Mouse (Mus musculus) liver, postnatal 0 days (tissue): ENCODE results near the gene Rsph9. TPM values are rescaled to one million over a fixed set of nuclear protein-coding genes. Genes with fewer than 3 reads are reported as not detected.
A peak's percentile ranks its signal among the peaks of the same experiment; 100 is the strongest.

Source experiments
- ATAC-seq: fragments of 200-750 bp; cut with Nextera tagmentation; 2 replicates; pipeline ENCODE4 v1.8.0; 2017; ENCODE audit warnings: mild to moderate bottlenecking, moderate library complexity
- DNase-seq: peaks from one replicate; pipeline ENCODE4 v3.0.0-alpha.2; 2016
- H3K27ac ChIP-seq: fragments of 300-500 bp; sonication (generic); 2 replicates; pipeline ENCODE4 v1.5.1; 2014; ENCODE audit warnings: antibody characterized with exemption, moderate library complexity, mild to moderate bottlenecking, low read depth
- H3K27me3 ChIP-seq: fragments of 300-500 bp; sonication (generic); 2 replicates; pipeline ENCODE4 v1.6.1; 2014; ENCODE audit warnings: low read length, control low read depth, mixed read lengths; ENCODE audit not compliant: insufficient read depth
- H3K36me3 ChIP-seq: fragments of 300-500 bp; sonication (generic); replicated peaks from 2 replicates; pipeline ENCODE4 v1.6.1; 2014; ENCODE audit warnings: mild to moderate bottlenecking, control low read depth, low read length, moderate library complexity, mixed read lengths; ENCODE audit not compliant: insufficient read depth
- H3K4me1 ChIP-seq: fragments of 300-500 bp; sonication (generic); 2 replicates; pipeline ENCODE4 v1.6.1; 2014; ENCODE audit warnings: antibody characterized with exemption, mild to moderate bottlenecking, control low read depth; ENCODE audit not compliant: insufficient read depth
- H3K4me2 ChIP-seq: fragments of 300-500 bp; sonication (generic); 2 replicates; pipeline ENCODE4 v1.6.1; 2014; ENCODE audit warnings: low read depth, mild to moderate bottlenecking, low read length, moderate library complexity, mixed read lengths
- H3K4me3 ChIP-seq: fragments of 300-500 bp; sonication (generic); 2 replicates; pipeline ENCODE4 v1.5.1; 2014; ENCODE audit warnings: low read depth, low read length
- H3K9ac ChIP-seq: fragments of 300-500 bp; sonication (generic); replicated peaks from 2 replicates; pipeline ENCODE4 v1.6.1; 2014; ENCODE audit warnings: mild to moderate bottlenecking, moderate library complexity
- H3K9me3 ChIP-seq: fragments of 300-500 bp; sonication (generic); 2 replicates; pipeline ENCODE4 v1.6.1; 2016; ENCODE audit warnings: mild to moderate bottlenecking, control low read depth, low read length, mixed read lengths
- CTCF ChIP-seq: sonication (generic); IDR thresholded peaks from 2 replicates; pipeline ENCODE4 v1.5.1; 2016; ENCODE audit warnings: antibody characterized with exemption, low read depth
- EP300 ChIP-seq: IDR thresholded peaks from 2 replicates; pipeline ENCODE4 v1.6.1; 2016; ENCODE audit warnings: antibody characterized with exemption, low read depth, mild to moderate bottlenecking
- WGBS: fragments of 180-500 bp; shearing (Covaris S2); extraction: QIAGEN DNeasy Blood & Tissue Kit; methylation state at CpG from one replicate; pipeline ENCODE4 v1.1.7; 2014; ENCODE audit not compliant: insufficient replicate concordance; 5-methylcytosine and 5-hydroxymethylcytosine counted together
- polyA plus RNA-seq: library from polyadenylated mRNA; unstranded; fragments of >200 nt; fragmentation: Nextera tagmentation; extraction: Ambion mirVana; gene quantifications from 2 replicates; pipeline ENCODE4 v1.2.1, GENCODE M21; 2015

The Rsph9 gene
- polyA plus RNA-seq, 1 experiment from 2014 or later = 1.8 TPM

- 46% methylated on average over 9 of the region's 9 CpGs for WGBS
- Histone ChIP-seq H3K36me3 (peaks cover 36% of the 10 kb centered on the region), H3K4me1 (peaks cover 39% of the 10 kb centered on the region)
These were observed 17.7 kb upstream of the Rsph9 start for GRCm38 (mm10) chr17:46161710-46162109.

GRCm38 (mm10) chr17:46161179-46161578 is 17.2 kb upstream of the Rsph9 start:
- H3K4me1 ChIP-seq = peaks cover 42% of the 10 kb centered on the region
- 0% methylated on average over 19 of the region's 19 CpGs for WGBS
- peak overlapping the region; percentile 87 for H3K4me3 ChIP-seq
- H3K27ac ChIP-seq = peak overlapping the region; percentile 98
- TF ChIP-seq EP300 (no peak), CTCF (no peak)
- H3K4me2 ChIP-seq = peak overlapping the region; percentile 86
- H3K36me3 ChIP-seq = peaks cover 30% of the 10 kb centered on the region
- peak overlapping the region; percentile 89 for H3K9ac ChIP-seq
- no peaks in the 10 kb centered on the region for H3K9me3 ChIP-seq
- DNase-seq = no peak
- ATAC-seq = no peak
- H3K27me3 ChIP-seq = no peaks in the 10 kb centered on the region

More at GRCm38 (mm10) chr17:46161710-46162109, 17.7 kb upstream of the Rsph9 start:
- TF ChIP-seq CTCF = no peak
- no peak for TF ChIP-seq EP300
- DNase-seq (no peak), ATAC-seq (no peak)
- peak overlapping the region; percentile 98 for H3K27ac ChIP-seq
- peak overlapping the region; percentile 89 for H3K9ac ChIP-seq
- H3K4me3 ChIP-seq = peak overlapping the region; percentile 87
- peak overlapping the region; percentile 86 for H3K4me2 ChIP-seq
- H3K9me3 ChIP-seq = no peaks in the 10 kb centered on the region
- H3K27me3 ChIP-seq = no peaks in the 10 kb centered on the region

- Histone ChIP-seq H3K4me2 (peak within 1 kb of the TSS; percentile 86), H3K9ac (peak within 1 kb of the TSS; percentile 89), H3K27me3 (no peaks in the 10 kb centered on the region), H3K4me1 (peaks cover 46% of the 10 kb centered on the region), H3K4me3 (peak within 1 kb of the TSS; percentile 87), H3K27ac (peak within 1 kb of the TSS; percentile 98), H3K9me3 (no peaks in the 10 kb centered on the region), H3K36me3 (peaks cover 25% of the 10 kb centered on the region)
- DNase-seq (peak; percentile 95), ATAC-seq (peak; percentile 86)
- WGBS = under 1% methylated on average over 23 of the region's 23 CpGs
- no peak for TF ChIP-seq CTCF
- TF ChIP-seq EP300 = no peak
These were observed 16.7 kb upstream of the Rsph9 start, which contains the start of gene Gtpbp2 for GRCm38 (mm10) chr17:46160686-46161085. Gtpbp2 (plus strand) TSS chr17:46161032.

GRCm38 (mm10) chr17:46160090-46160662 is 16.2 kb upstream of the Rsph9 start:
- peak overlapping the region; percentile 87 for H3K4me3 ChIP-seq
- H3K9ac ChIP-seq = peak overlapping the region; percentile 74
- H3K36me3 ChIP-seq = peaks cover 20% of the 10 kb centered on the region
- under 1% methylated on average over 16 of the region's 16 CpGs for WGBS
- ATAC-seq (peak; percentile 70), DNase-seq (peak; percentile 96)
- TF ChIP-seq CTCF (peak; percentile 69), EP300 (peak; percentile 66)
- no peaks in the 10 kb centered on the region for H3K27me3 ChIP-seq
- H3K27ac ChIP-seq = peak overlapping the region; percentile 98
- H3K9me3 ChIP-seq = no peaks in the 10 kb centered on the region
- peak overlapping the region; percentile 81 for H3K4me2 ChIP-seq
- H3K4me1 ChIP-seq = peaks cover 46% of the 10 kb centered on the region

- peak overlapping the region; percentile 74 for H3K9ac ChIP-seq
- peak overlapping the region; percentile 81 for H3K4me2 ChIP-seq
- WGBS = 23% methylated on average over 2 of the region's 2 CpGs
- no peaks in the 10 kb centered on the region for H3K27me3 ChIP-seq
- TF ChIP-seq CTCF (no peak), EP300 (peak; percentile 97)
- H3K4me1 ChIP-seq = peaks cover 48% of the 10 kb centered on the region
- H3K36me3 ChIP-seq = peaks cover 11% of the 10 kb centered on the region
- peak overlapping the region; percentile 87 for H3K4me3 ChIP-seq
- peak overlapping the region; percentile 98 for H3K27ac ChIP-seq
- DNase-seq (peak; percentile 59), ATAC-seq (peak; percentile 17)
- no peaks in the 10 kb centered on the region for H3K9me3 ChIP-seq
These were observed 15.2 kb upstream of the Rsph9 start for GRCm38 (mm10) chr17:46159236-46159635.

GRCm38 (mm10) chr17:46157131-46157530 is 13.1 kb upstream of the Rsph9 start:
- Histone ChIP-seq H3K4me3 (no peak overlapping the region), H3K27ac (peak overlapping the region; percentile 82)

More at GRCm38 (mm10) chr17:46157131-46157530, 13.1 kb upstream of the Rsph9 start:
- TF ChIP-seq CTCF = no peak
- no peak for TF ChIP-seq EP300
- no peak for ATAC-seq
- Histone ChIP-seq H3K4me1 (peaks cover 44% of the 10 kb centered on the region), H3K9ac (0 out of 2 replicates have a peak overlapping the region, but pooled peaks have one; percentile 12), H3K27me3 (no peaks in the 10 kb centered on the region), H3K9me3 (no peaks in the 10 kb centered on the region), H3K4me2 (peak overlapping the region; percentile 50), H3K36me3 (no peaks in the 10 kb centered on the region)
- DNase-seq = no peak
- WGBS = 93% methylated on average over 8 of the region's 8 CpGs
